Mouse (Mus musculus): ENCODE data around the gene Gm17334. TPM values are rescaled to one million over a fixed set of nuclear protein-coding genes. Genes with fewer than 3 reads are reported as not detected.

The Gm17334 gene
- polyA plus RNA-seq (2012; fragmentation: generic; extraction: Trizol) = 1 to 10 TPM in 1 of 2 experiments, under 1 TPM in 1; 0.25 to 1.4 TPM

DNA sequence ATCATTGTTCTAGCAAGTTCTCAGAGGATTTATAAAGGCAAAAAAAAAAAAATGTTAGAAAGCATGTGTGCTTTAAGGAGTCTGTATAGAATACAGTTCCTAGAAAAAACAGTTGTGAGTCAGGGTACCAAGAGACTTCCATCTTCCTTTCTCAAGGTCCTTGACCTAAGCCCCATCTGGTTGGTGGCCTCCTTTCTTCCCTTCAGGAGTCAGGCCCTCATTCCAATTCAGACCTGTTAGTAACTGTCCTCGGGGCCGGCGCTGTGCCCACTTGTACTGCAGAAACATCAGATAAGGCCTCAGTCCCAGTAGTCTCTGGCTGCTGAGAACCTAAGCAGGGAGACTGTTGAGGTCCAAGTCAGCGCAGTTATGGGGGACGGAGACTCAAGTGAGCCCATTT is at the start of gene Gm17334:
Gene Gm17334, minus strand, starts transcription at position 101 of the 400 bp plus-strand sequence.

DNA sequence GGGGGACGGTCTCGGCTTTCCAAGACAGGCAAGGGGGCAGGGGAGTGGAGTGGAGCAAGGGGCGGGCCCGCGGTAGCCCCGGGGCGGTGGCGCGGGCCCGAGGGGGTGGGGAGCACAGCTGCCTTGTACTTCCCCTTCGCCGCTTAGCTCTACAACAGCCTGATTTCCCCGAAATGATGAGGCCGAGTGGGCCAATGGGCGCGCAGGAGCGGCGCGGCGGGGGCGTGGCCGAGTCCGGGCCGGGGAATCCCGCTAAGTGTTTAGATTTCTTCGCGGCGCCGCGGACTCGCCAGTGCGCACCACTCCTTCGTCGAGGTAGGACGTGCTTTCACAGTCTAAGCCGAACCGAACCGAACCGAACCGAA is 3.2 kb downstream of the Gm17334 start, which contains the start of gene Irf1:
Gene Irf1, plus strand, starts transcription at position 255 of the 365 bp plus-strand sequence.

Other genes with a start within 250 kb of the Gm17334 start
- 10 to 100 TPM in 1 of 2 experiments, 1 to 10 TPM in 1; 1.8 to 19.7 TPM for gene Kif3a, start 205.8 kb downstream of the Gm17334 start, polyA plus RNA-seq (2012; fragmentation: generic; extraction: Trizol)
- not detected for gene Il4, start 154.5 kb downstream of the Gm17334 start, polyA plus RNA-seq (2012; fragmentation: generic; extraction: Trizol)
- not detected for gene Il13, start 138.5 kb downstream of the Gm17334 start, polyA plus RNA-seq (2012; fragmentation: generic; extraction: Trizol)
- gene Rad50, start 65.9 kb downstream of the Gm17334 start, polyA plus RNA-seq (2012; fragmentation: generic; extraction: Trizol) = 1 to 10 TPM; 1.3 to 5.8 TPM
- gene Il5, start 52.4 kb downstream of the Gm17334 start, polyA plus RNA-seq (2012; fragmentation: generic; extraction: Trizol) = under 1 TPM in 1 of 2 experiments, not detected in 1; 0.04 TPM
- gene Irf1, start 3.2 kb downstream of the Gm17334 start, polyA plus RNA-seq (2012; fragmentation: generic; extraction: Trizol) = 10 to 100 TPM; 14.5 to 68.0 TPM
- 1 to 10 TPM in 1 of 2 experiments, under 1 TPM in 1; 0.56 to 7.2 TPM for gene Gm12216, start 86.1 kb upstream of the Gm17334 start, polyA plus RNA-seq (2012; fragmentation: generic; extraction: Trizol)
- gene Slc22a5, start 118.5 kb upstream of the Gm17334 start, polyA plus RNA-seq (2012; fragmentation: generic; extraction: Trizol) = 10 to 100 TPM in 1 of 2 experiments, 1 to 10 TPM in 1; 1.1 to 10.6 TPM
- 1 to 10 TPM in 1 of 2 experiments, under 1 TPM in 1; 0.43 to 5.4 TPM for gene Slc22a21, start 207.1 kb upstream of the Gm17334 start, polyA plus RNA-seq (2012; fragmentation: generic; extraction: Trizol)

Measured in C3H10T1/2 (cell line).